Mouse (Mus musculus): ENCODE results near the gene Slc29a3. TPM values are rescaled to one million over a fixed set of nuclear protein-coding genes. Genes with fewer than 3 reads are reported as not detected.
A peak's percentile ranks its signal among the peaks of the same experiment; 100 is the strongest.
"Not testable (repeated sequence)": the region's sequence is repeated elsewhere in the genome, so short reads cannot be mapped to it uniquely, and the experiment has no call there.

The Slc29a3 gene
- polyA plus RNA-seq, 1 experiment, result 43.5 TPM

GRCm38 (mm10) chr10:60747667-60748212, 4.9 kb downstream of the Slc29a3 start:
- H3K36me3 ChIP-seq (ENCODE audit: control insufficient read depth, insufficient read depth, low read length), result no peaks in the 10 kb centered on the region
- TF ChIP-seq POLR2A (IDR thresholded peaks at IDR 0.05; ENCODE audit: low read depth, low read length), result no peak
- TF ChIP-seq CTCF (conservative IDR thresholded peaks at IDR 0.05; ENCODE audit: insufficient read depth, insufficient read length, low read depth, low read length), result no peak
- H3K4me3 ChIP-seq (ENCODE audit: insufficient read depth, low read depth, low read length), result no peak overlapping the region
- H3K27me3 ChIP-seq (replicated peaks; ENCODE audit: control insufficient read depth, insufficient read depth, low read length), result no peaks in the 10 kb centered on the region
- WGBS, result 71% methylated on average over 6 of the region's 6 CpGs
- H3K4me1 ChIP-seq (ENCODE audit: control insufficient read depth, insufficient read depth, low read length), result peaks cover 10% of the 10 kb centered on the region
- peak; percentile 77 for DNase-seq
- no peak overlapping the region for H3K27ac ChIP-seq (ENCODE audit: insufficient read depth, low read depth, low read length)

DNA sequence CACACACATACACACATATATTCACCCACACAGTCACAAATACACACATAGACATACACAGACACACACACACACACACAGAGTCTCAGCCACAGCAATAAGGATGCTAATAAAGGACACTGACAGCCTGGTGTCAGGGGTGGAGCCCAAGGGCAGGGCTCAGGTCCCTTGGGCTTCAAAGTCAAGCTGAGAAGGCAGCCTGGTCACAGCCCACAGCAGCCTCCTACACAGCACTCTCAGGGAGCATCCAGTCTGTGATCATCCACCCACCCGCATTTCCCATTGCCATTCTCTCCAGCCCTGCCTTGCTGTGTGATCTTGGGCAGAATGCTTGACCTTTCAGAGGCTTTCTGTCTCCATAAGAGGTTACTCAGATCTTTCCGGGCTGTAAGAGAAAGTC, 6.1 kb downstream of the Slc29a3 start:
- Histone ChIP-seq H3K36me3 (ENCODE audit: control insufficient read depth, insufficient read depth, low read length) (no peaks in the 10 kb centered on the region), H3K27ac (ENCODE audit: insufficient read depth, low read depth, low read length) (no peak overlapping the region), H3K4me3 (ENCODE audit: insufficient read depth, low read depth, low read length) (no peak overlapping the region), H3K27me3 (replicated peaks; ENCODE audit: control insufficient read depth, insufficient read depth, low read length) (no peaks in the 10 kb centered on the region), H3K4me1 (ENCODE audit: control insufficient read depth, insufficient read depth, low read length) (peaks cover 10% of the 10 kb centered on the region)
- whole genome bisulfite sequencing, result 69% methylated on average over 2 of the region's 2 CpGs
- TF ChIP-seq CTCF (conservative IDR thresholded peaks at IDR 0.05; ENCODE audit: insufficient read depth, insufficient read length, low read depth, low read length), result no peak
- TF ChIP-seq POLR2A (IDR thresholded peaks at IDR 0.05; ENCODE audit: low read depth, low read length), result no peak
- no peak for DNase-seq

- TF ChIP-seq POLR2A (IDR thresholded peaks at IDR 0.05; ENCODE audit: low read depth, low read length), result no peak
- no peak for TF ChIP-seq CTCF (conservative IDR thresholded peaks at IDR 0.05; ENCODE audit: insufficient read depth, insufficient read length, low read depth, low read length)
- Histone ChIP-seq H3K27me3 (replicated peaks; ENCODE audit: control insufficient read depth, insufficient read depth, low read length) (no peaks in the 10 kb centered on the region), H3K27ac (ENCODE audit: insufficient read depth, low read depth, low read length) (no peak overlapping the region), H3K4me3 (ENCODE audit: insufficient read depth, low read depth, low read length) (no peak overlapping the region), H3K4me1 (ENCODE audit: control insufficient read depth, insufficient read depth, low read length) (peaks cover 5% of the 10 kb centered on the region; the same call in 1 of the 2 replicates), H3K36me3 (ENCODE audit: control insufficient read depth, insufficient read depth, low read length) (no peaks in the 10 kb centered on the region)
- WGBS, result 68% methylated on average over 14 of the region's 14 CpGs
- DNase-seq, result peak; percentile 51
These were observed 7.9 kb downstream of the Slc29a3 start for GRCm38 (mm10) chr10:60744543-60745290.

GRCm38 (mm10) chr10:60743681-60744080, 8.9 kb downstream of the Slc29a3 start:
- H3K27ac ChIP-seq (ENCODE audit: insufficient read depth, low read depth, low read length), result no peak overlapping the region
- WGBS, result 66% methylated on average over 9 of the region's 9 CpGs
- no peak for TF ChIP-seq POLR2A (IDR thresholded peaks at IDR 0.05; ENCODE audit: low read depth, low read length)
- no peak for TF ChIP-seq CTCF (conservative IDR thresholded peaks at IDR 0.05; ENCODE audit: insufficient read depth, insufficient read length, low read depth, low read length)
- H3K36me3 ChIP-seq (ENCODE audit: control insufficient read depth, insufficient read depth, low read length), result no peaks in the 10 kb centered on the region
- no peak overlapping the region for H3K4me3 ChIP-seq (ENCODE audit: insufficient read depth, low read depth, low read length)
- H3K4me1 ChIP-seq (ENCODE audit: control insufficient read depth, insufficient read depth, low read length), result peaks cover 5% of the 10 kb centered on the region; the same call in 1 of the 2 replicates
- H3K27me3 ChIP-seq (replicated peaks; ENCODE audit: control insufficient read depth, insufficient read depth, low read length), result no peaks in the 10 kb centered on the region
- DNase-seq, result no peak

GRCm38 (mm10) chr10:60742942-60743341, 9.7 kb downstream of the Slc29a3 start:
- peak; percentile 57 for DNase-seq
- H3K36me3 ChIP-seq (ENCODE audit: control insufficient read depth, insufficient read depth, low read length), result no peaks in the 10 kb centered on the region
- TF ChIP-seq POLR2A (IDR thresholded peaks at IDR 0.05; ENCODE audit: low read depth, low read length), result no peak
- no peak for TF ChIP-seq CTCF (conservative IDR thresholded peaks at IDR 0.05; ENCODE audit: insufficient read depth, insufficient read length, low read depth, low read length)
- no peak overlapping the region for H3K4me3 ChIP-seq (ENCODE audit: insufficient read depth, low read depth, low read length)
- H3K27ac ChIP-seq (ENCODE audit: insufficient read depth, low read depth, low read length), result no peak overlapping the region
- no peaks in the 10 kb centered on the region for H3K27me3 ChIP-seq (replicated peaks; ENCODE audit: control insufficient read depth, insufficient read depth, low read length)
- 0 out of 2 replicates have a peak, but pooled peaks cover 2% of the 10 kb centered on the region for H3K4me1 ChIP-seq (ENCODE audit: control insufficient read depth, insufficient read depth, low read length)
- 72% methylated on average over 6 of the region's 6 CpGs for WGBS

GRCm38 (mm10) chr10:60742296-60742695, 10.3 kb downstream of the Slc29a3 start:
- WGBS, result 71% methylated on average over 1 of the region's 1 CpGs
- H3K4me1 ChIP-seq (ENCODE audit: control insufficient read depth, insufficient read depth, low read length); H3K27ac ChIP-seq (ENCODE audit: insufficient read depth, low read depth, low read length); H3K4me3 ChIP-seq (ENCODE audit: insufficient read depth, low read depth, low read length); H3K27me3 ChIP-seq (replicated peaks; ENCODE audit: control insufficient read depth, insufficient read depth, low read length); H3K36me3 ChIP-seq (ENCODE audit: control insufficient read depth, insufficient read depth, low read length); DNase-seq: not testable (repeated sequence)

DNA sequence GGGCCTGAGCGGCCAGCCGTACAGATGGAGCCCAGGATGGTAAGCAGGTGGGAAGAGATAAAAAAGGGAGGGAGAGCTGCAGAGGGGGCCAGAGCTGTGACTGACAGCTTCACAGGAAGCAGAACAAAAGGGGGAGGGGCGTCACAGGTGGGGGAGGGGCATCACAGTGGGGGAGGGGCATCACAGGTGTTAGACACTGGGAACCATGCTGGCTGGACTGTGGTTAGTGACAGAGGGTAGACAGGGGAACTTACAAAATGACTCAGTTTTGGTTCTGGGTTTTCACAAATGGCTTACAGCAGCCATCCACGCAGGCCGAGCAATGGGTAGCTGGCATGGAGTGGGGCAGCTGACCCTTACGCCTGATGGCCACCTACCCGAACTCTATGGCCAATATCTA, 11.2 kb downstream of the Slc29a3 start:
- Histone ChIP-seq H3K4me1 (ENCODE audit: control insufficient read depth, insufficient read depth, low read length) (0 out of 2 replicates have a peak, but pooled peaks cover 2% of the 10 kb centered on the region), H3K4me3 (ENCODE audit: insufficient read depth, low read depth, low read length) (no peak overlapping the region), H3K36me3 (ENCODE audit: control insufficient read depth, insufficient read depth, low read length) (no peaks in the 10 kb centered on the region), H3K27ac (ENCODE audit: insufficient read depth, low read depth, low read length) (no peak overlapping the region), H3K27me3 (replicated peaks; ENCODE audit: control insufficient read depth, insufficient read depth, low read length) (no peaks in the 10 kb centered on the region)
- no peak for TF ChIP-seq CTCF (conservative IDR thresholded peaks at IDR 0.05; ENCODE audit: insufficient read depth, insufficient read length, low read depth, low read length)
- no peak for TF ChIP-seq POLR2A (IDR thresholded peaks at IDR 0.05; ENCODE audit: low read depth, low read length)
- DNase-seq, result no peak
- WGBS, result 80% methylated on average over 7 of the region's 7 CpGs
